Mouse (Mus musculus) C2C12 (cell line): ENCODE measurements at regions not wholly inside any gene's neighbourhood (a gene's known extent, or its start where the extent isn't known, plus 50 kb on each side); places are given as distances from the start of the nearest gene placed in this dataset.

Source experiments
- CEBPB ChIP-seq: IDR thresholded peaks from one replicate; pipeline ENCODE4 v1.6.1; 2011; ENCODE audit warnings: low read depth, mild to moderate bottlenecking, control low read depth, moderate library complexity
- CTCF ChIP-seq: IDR thresholded peaks from one replicate; pipeline ENCODE4 v1.5.1; 2011; ENCODE audit not compliant: control insufficient read depth, insufficient read depth, insufficient read length
- FOSL1 ChIP-seq: IDR thresholded peaks from one replicate; pipeline ENCODE4 v1.8.0; 2011; ENCODE audit warnings: mild to moderate bottlenecking, low read length; ENCODE audit not compliant: poor library complexity, insufficient read depth, severe bottlenecking
- MAX ChIP-seq: IDR thresholded peaks from one replicate; pipeline ENCODE4 v1.6.1; 2011; ENCODE audit warnings: mild to moderate bottlenecking, control low read depth
- MYOD1 ChIP-seq: IDR thresholded peaks from one replicate; pipeline ENCODE4 v1.6.1; 2011; ENCODE audit warnings: low read depth; ENCODE audit not compliant: control insufficient read depth, insufficient read length
- MYOG ChIP-seq: IDR thresholded peaks from one replicate; pipeline ENCODE4 v1.6.1; 2011; ENCODE audit not compliant: control insufficient read depth, insufficient read length; ENCODE audit errors: extremely low read depth
- USF1 ChIP-seq: IDR thresholded peaks from one replicate; pipeline ENCODE4 v1.6.1; 2011; ENCODE audit warnings: low read depth, mild to moderate bottlenecking, control low read depth, moderate library complexity

DNA sequence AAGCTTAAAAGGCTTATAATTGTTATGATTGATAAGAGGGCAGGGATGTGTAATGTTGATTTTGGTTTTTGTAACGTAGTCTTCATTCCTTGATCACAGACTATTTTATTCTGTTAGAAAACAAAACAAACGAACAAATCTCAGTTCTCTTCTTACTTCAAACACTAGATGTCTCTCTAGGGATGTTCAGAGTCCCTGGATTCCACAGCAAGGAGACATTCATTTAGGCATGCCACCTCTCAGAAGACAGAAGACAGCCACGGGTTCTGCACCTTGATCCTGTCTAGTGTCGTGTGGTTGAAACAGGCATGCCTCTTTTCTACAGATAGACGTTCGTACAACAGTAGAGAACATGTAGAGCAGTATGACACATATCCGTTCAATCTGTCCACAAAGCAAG is 74.7 kb downstream of the Gm13691 start:
- TF ChIP-seq MYOG (no peak), USF1 (no peak), MAX (no peak), CTCF (no peak), FOSL1 (no peak), MYOD1 (no peak), CEBPB (no peak)
